Mouse (Mus musculus) heart, adult 2 months (tissue): ENCODE measurements around the gene Itpka. TPM values are rescaled to one million over a fixed set of nuclear protein-coding genes. Genes with fewer than 3 reads are reported as not detected.

Experiments
- DNase-seq, 2 experiments: peaks; one replicate each; pipeline ENCODE4 v3.0.0; 2021
- H3K27ac ChIP-seq: fragments of 200-600 bp; 2 replicates; pipeline ENCODE4 v1.8.1; 2022
- H3K27me3 ChIP-seq: fragments of 200-500 bp; 2 replicates; pipeline ENCODE4 v1.6.1; 2012; ENCODE audit warnings: mild to moderate bottlenecking, low read length, inconsistent platforms, mixed read lengths; ENCODE audit not compliant: control insufficient read depth, insufficient read depth
- H3K36me3 ChIP-seq: fragments of 200-500 bp; 2 replicates; pipeline ENCODE4 v1.6.1; 2012; ENCODE audit warnings: low read length, inconsistent platforms; ENCODE audit not compliant: control insufficient read depth, insufficient read depth
- H3K4me1 ChIP-seq: fragments of 200-500 bp; 2 replicates; pipeline ENCODE4 v1.6.1; 2011; ENCODE audit warnings: low read length; ENCODE audit not compliant: control insufficient read depth, insufficient read depth
- H3K4me3 ChIP-seq: fragments of 200-600 bp; 2 replicates; pipeline ENCODE4 v1.8.1; 2022
- H3K79me2 ChIP-seq: fragments of 200-500 bp; replicated peaks from 2 replicates; pipeline ENCODE4 v1.6.1; 2012; ENCODE audit warnings: mild to moderate bottlenecking, inconsistent platforms, low read length, moderate library complexity, mixed read lengths; ENCODE audit not compliant: control insufficient read depth, insufficient read depth
- H3K9ac ChIP-seq: fragments of 200-500 bp; 2 replicates; pipeline ENCODE4 v1.6.1; 2012; ENCODE audit warnings: low read depth, mild to moderate bottlenecking, control low read depth, inconsistent platforms, low read length, mixed read lengths
- CTCF ChIP-seq: fragments of 200-600 bp; IDR thresholded peaks from 2 replicates; pipeline ENCODE4 v1.8.1; 2022; ENCODE audit warnings: antibody characterized with exemption, mild to moderate bottlenecking, moderate library complexity
- EP300 ChIP-seq: fragments of 200-500 bp; IDR thresholded peaks from 2 replicates; pipeline ENCODE4 v1.6.1; 2011; ENCODE audit warnings: low read depth, low read length, control low read depth; ENCODE audit not compliant: insufficient read depth
- POLR2A ChIP-seq: fragments of 200-500 bp; IDR thresholded peaks from 2 replicates; pipeline ENCODE4 v1.6.1; 2011; ENCODE audit warnings: mild to moderate bottlenecking, low read depth, low read length, control low read depth; ENCODE audit not compliant: insufficient read depth
- WGBS: fragments of 180-500 bp; shearing (Covaris S2); methylation state at CpG from one replicate; pipeline ENCODE4 v1.1.7; 2018; 5-methylcytosine and 5-hydroxymethylcytosine counted together
- intact Hi-C: fragments of 180-260 bp; cut with DNase I; formaldehyde crosslinking; loops from one replicate; pipeline ENCODE4 v1.15.1; 2025
- polyA plus RNA-seq: library from polyadenylated mRNA; depleted of rRNA; stranded (reverse); fragments of >200 nt; gene quantifications from 2 replicates; pipeline ENCODE4 v1.2.3, GENCODE M21; 2012
- total RNA-seq, 2 experiments: library from RNA; stranded (reverse); gene quantifications; 2 replicates each; pipeline ENCODE4 v1.2.3; 2021

Gene Itpka
- total and polyA plus RNA-seq, 3 experiments, result 0.52 to 1.3 (median 0.59) TPM

DNA sequence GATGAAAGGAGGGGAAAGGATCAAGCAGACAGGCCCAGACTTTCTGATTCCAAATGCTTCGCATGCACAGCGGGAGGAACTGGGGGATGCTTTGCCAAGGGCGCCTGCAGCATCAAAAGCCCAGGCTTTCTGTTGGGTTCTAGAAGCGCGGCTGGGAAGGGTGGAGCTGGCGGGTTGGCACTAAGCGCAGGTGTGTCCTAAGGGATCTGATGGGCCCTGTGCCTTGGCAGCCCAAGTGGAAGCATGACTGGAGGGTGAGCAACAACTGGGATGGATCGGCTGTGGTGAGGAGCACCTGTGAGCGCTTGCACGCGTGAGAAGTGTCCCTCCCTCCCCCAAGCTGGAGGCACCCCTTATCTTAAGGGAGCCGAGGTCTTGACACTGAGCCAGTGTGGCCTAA lies 5.0 kb upstream of the Itpka start:
- 19% methylated on average over 12 of the region's 12 CpGs for WGBS
- no peak for DNase-seq
- intact Hi-C loops, result no loop called here
- Histone ChIP-seq H3K4me3 (no peak overlapping the region), H3K4me1 (no peaks in the 10 kb centered on the region; the same call in 1 of the 2 replicates), H3K9ac (no peak overlapping the region), H3K36me3 (no peaks in the 10 kb centered on the region), H3K27me3 (no peaks in the 10 kb centered on the region; the same call in 1 of the 2 replicates), H3K27ac (no peak overlapping the region), H3K79me2 (no peaks in the 10 kb centered on the region)
- TF ChIP-seq CTCF (no peak), EP300 (no peak), POLR2A (no peak)

DNA sequence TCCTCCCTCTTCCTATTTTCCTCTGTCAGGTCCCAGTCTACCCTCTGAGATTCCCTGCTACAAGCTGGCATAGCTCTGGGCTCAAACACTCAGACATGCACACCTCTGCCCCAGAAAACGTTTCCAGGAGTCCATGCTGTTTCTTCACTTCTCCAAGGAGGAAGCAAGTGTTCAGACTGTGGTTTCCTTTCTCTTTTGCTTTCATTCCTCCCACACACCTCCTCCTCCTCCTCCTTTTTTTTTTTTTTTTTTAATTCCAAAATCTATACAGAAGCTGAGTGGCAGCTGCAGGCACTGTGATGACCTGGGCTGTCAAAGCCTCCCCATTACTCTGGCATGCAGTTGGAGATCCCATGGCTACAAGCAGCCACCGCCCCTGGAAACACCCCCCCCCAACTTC lies 1.6 kb upstream of the Itpka start:
- 58% methylated on average over 2 of the region's 2 CpGs for WGBS
- intact Hi-C loops, result loop anchor here (5.0 kb wide), 1 partner anchor 63 kb away; the partner anchor contains the start of gene Rtf1
- Histone ChIP-seq H3K27ac (no peak overlapping the region), H3K4me3 (no peak overlapping the region), H3K79me2 (no peaks in the 10 kb centered on the region), H3K9ac (no peak overlapping the region), H3K36me3 (no peaks in the 10 kb centered on the region), H3K27me3 (peaks cover 16% of the 10 kb centered on the region), H3K4me1 (peaks cover 3% of the 10 kb centered on the region)
- TF ChIP-seq CTCF (no peak), POLR2A (no peak), EP300 (no peak)
- DNase-seq, result no peak

DNA sequence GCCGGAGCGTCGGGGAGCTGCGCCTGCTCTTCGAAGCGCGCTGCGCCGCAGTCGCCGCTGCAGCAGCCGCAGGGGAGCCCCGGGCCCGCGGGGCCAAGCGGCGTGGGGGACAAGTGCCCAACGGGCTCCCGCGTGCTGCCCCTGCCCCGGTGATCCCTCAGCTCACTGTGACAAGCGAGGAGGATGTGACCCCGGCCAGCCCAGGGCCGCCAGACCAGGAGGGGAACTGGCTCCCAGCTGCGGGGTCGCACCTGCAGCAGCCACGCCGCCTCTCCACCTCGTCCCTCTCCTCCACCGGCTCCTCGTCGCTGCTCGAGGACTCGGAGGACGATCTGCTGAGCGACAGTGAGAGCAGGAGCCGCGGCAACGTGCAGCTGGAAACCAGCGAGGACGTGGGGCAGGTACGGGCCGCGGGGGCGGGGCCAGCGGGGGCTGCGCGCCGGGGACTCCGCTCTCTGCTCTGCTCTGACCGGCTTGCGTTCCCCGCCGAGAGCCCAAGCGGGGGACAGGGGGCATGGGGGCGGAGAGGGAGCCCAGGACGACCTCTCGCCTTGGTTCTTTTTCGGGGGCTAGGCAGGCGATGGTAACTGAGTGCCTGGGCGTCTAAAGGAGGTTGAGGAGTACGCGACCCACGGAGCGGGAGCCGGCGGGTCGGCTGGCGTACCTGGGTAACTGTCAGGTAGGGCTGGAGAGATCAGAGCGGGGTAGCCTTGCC lies 481 bp downstream of the Itpka start:
- peak; percentile 32 to 58 for DNase-seq
- Histone ChIP-seq H3K27me3 (peaks cover 16% of the 10 kb centered on the region), H3K27ac (no peak overlapping the region), H3K4me3 (peak overlapping the region; percentile 56), H3K36me3 (no peaks in the 10 kb centered on the region), H3K4me1 (peaks cover 3% of the 10 kb centered on the region), H3K79me2 (no peaks in the 10 kb centered on the region), H3K9ac (peak overlapping the region; percentile 70)
- 1% methylated on average over 70 of the region's 70 CpGs for WGBS
- no peak for TF ChIP-seq CTCF
- no peak for TF ChIP-seq POLR2A
- TF ChIP-seq EP300, result no peak
- intact Hi-C loops, result loop anchor here (5.0 kb wide), 1 partner anchor 65 kb away; the partner anchor contains the start of gene Rtf1

DNA sequence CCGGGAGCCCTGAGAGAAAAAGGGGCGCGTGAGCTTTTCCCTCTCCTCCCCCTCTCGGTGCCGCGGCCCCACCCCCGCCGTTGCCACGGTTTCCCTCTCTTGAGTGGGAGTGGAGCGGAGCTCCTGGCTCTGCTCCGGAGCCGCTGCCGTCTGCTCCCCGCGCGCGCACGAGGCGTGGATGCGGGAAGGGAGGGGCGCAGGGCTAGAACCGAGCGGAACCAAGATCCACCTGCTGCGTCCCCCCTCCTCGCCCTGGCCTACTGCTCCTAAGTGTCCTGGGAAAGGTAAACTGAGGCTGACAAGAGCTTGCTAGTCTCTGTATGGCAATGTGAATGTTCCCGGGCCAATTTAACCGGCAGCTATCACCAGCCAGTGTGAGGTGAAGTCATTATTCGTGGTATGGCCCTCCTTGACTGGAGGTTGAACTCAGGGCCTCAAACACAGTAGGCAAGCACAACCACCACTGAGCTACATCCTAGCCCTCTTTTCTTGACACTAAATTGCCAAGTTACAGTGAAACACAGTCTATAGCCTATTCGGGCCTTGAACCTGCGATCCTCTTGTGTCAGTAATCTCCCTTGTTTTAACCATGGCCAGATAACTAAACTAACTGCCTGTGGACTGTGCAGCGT lies 1.2 kb downstream of the Itpka start:
- Histone ChIP-seq H3K79me2 (no peaks in the 10 kb centered on the region), H3K4me3 (peak overlapping the region; percentile 56), H3K27me3 (peaks cover 16% of the 10 kb centered on the region), H3K36me3 (no peaks in the 10 kb centered on the region), H3K9ac (no peak overlapping the region), H3K4me1 (peaks cover 3% of the 10 kb centered on the region), H3K27ac (no peak overlapping the region)
- intact Hi-C loops, result loop anchor here (5.0 kb wide), 1 partner anchor 66 kb away; the partner anchor contains the start of gene Rtf1
- WGBS, result 17% methylated on average over 25 of the region's 31 CpGs
- no peak for TF ChIP-seq EP300
- TF ChIP-seq POLR2A, result no peak
- no peak for TF ChIP-seq CTCF
- peak in 1 of 2 experiments; percentile 12 for DNase-seq

DNA sequence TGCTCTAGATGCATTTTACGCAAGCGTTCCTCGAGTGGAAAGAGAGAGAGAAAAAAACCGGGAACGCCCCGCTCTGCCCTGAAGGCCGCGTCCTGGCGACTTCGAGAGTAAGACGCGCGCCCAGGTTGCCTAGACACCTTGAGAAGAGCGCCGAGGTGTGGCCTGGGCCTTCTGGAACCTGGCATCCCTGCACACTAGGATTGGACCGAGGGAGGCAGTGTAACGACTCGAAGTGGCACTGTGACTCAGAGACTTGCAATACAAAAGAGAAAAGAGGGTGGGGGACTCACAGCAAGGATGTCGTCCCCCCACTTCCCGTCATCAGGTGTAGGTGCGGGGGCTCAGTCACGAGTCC lies 1.6 kb downstream of the Itpka start:
- Histone ChIP-seq H3K27me3 (peaks cover 16% of the 10 kb centered on the region), H3K4me3 (no peak overlapping the region), H3K27ac (no peak overlapping the region), H3K4me1 (peaks cover 3% of the 10 kb centered on the region), H3K79me2 (no peaks in the 10 kb centered on the region), H3K9ac (no peak overlapping the region), H3K36me3 (no peaks in the 10 kb centered on the region)
- TF ChIP-seq CTCF (no peak), POLR2A (no peak), EP300 (no peak)
- no peak for DNase-seq
- WGBS, result 30% methylated on average over 22 of the region's 22 CpGs
- intact Hi-C loops, result loop anchor here (5.0 kb wide), 1 partner anchor 66 kb away; the partner anchor contains the start of gene Rtf1
